Mouse (Mus musculus) myocyte (in vitro differentiated cells): ENCODE data around the gene Hlcs.

Experiments
- MAX ChIP-seq: IDR thresholded peaks from one replicate; pipeline ENCODE4 v1.6.1; 2011; ENCODE audit warnings: low read depth, mild to moderate bottlenecking, control low read depth
- MYOG ChIP-seq, 3 experiments: IDR thresholded peaks; one replicate each; pipeline ENCODE4 v1.6.1; 2011; ENCODE audit warnings: control low read depth in 2 of 3, low read depth in 2 of 3, mild to moderate bottlenecking in 2 of 3; ENCODE audit not compliant: insufficient read length in 2 of 3, control insufficient read depth in 1 of 3, insufficient read depth in 1 of 3
- POLR2A ChIP-seq: IDR thresholded peaks from one replicate; pipeline ENCODE4 v1.6.1; 2011; ENCODE audit warnings: low read depth, mild to moderate bottlenecking, control low read depth, moderate library complexity; ENCODE audit not compliant: insufficient read length
- SRF ChIP-seq: IDR thresholded peaks from one replicate; pipeline ENCODE4 v1.6.1; 2011; ENCODE audit warnings: low read depth; ENCODE audit not compliant: control insufficient read depth, insufficient read length
- TCF3 ChIP-seq: IDR thresholded peaks from one replicate; pipeline ENCODE4 v1.6.1; 2011; ENCODE audit warnings: low read depth, control low read depth; ENCODE audit not compliant: insufficient read length
- USF1 ChIP-seq: IDR thresholded peaks from one replicate; pipeline ENCODE4 v1.6.1; 2011; ENCODE audit warnings: low read depth, mild to moderate bottlenecking, control low read depth, moderate library complexity

DNA sequence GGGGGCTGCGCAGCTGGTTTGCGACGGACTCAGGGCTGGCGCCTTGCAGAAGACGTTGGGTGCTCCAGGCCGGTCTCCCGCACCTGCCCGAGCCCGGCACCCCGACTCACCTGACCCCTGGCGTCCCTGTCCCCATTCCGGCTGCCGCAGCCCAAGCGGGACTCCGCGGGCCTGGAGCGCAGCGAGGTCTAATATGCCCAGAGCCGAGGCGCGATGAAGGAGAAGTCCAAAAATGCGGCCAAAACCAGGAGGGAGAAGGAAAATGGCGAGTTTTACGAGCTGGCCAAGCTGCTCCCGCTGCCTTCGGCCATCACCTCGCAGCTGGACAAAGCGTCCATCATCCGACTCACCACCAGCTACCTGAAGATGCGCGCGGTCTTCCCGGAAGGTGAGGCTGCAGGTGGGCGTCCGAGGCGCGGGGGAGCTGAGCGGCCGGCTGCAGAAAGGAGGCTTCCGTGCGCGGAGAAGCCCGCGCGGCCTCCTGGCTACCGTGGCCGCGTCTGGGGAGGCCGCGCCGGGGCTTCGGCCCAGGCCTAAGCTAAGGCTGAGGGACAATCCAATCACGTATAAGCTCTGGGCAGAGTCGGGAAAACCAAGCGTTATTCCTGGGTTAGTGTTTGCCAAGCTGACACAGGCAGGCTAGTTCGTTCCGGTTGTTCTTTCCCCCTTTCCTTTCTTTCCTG lies 227.6 kb downstream of the Hlcs start:
- no peak for TF ChIP-seq SRF
- no peak for TF ChIP-seq MYOG (IDR thresholded peaks at IDR 0.05; ENCODE audit: control insufficient read depth in 1 of 3, insufficient read depth in 1 of 3, insufficient read length in 2 of 3, low read depth in 2 of 3)
- TF ChIP-seq POLR2A, result no peak
- no peak for TF ChIP-seq MAX
- no peak for TF ChIP-seq USF1
- no peak for TF ChIP-seq TCF3
